Mouse (Mus musculus) testis, adult 2 months (tissue): ENCODE measurements around the gene Cep41.
A peak's percentile ranks its signal among the peaks of the same experiment; 100 is the strongest.

Source experiments
- CTCF ChIP-seq: fragments of 200-500 bp; IDR thresholded peaks from 2 replicates; pipeline ENCODE4 v1.5.1; 2012; ENCODE audit warnings: low read depth, mild to moderate bottlenecking, inconsistent platforms, low read length, moderate library complexity; ENCODE audit not compliant: control insufficient read depth, insufficient read depth, insufficient replicate concordance
- POLR2A ChIP-seq: fragments of 200-500 bp; IDR thresholded peaks from 2 replicates; pipeline ENCODE4 v1.6.1; 2012; ENCODE audit warnings: low read depth, mild to moderate bottlenecking, inconsistent platforms, low read length, moderate library complexity; ENCODE audit not compliant: control insufficient read depth

- peak; percentile 44; the same call in 1 of the 2 replicates for TF ChIP-seq CTCF
- no peak for TF ChIP-seq POLR2A
Measured at GRCm38 (mm10) chr6:30736864-30737547, 43.5 kb upstream of the Cep41 start.
